Mouse (Mus musculus): ENCODE measurements around the gene Ppp5c. TPM values are rescaled to one million over a fixed set of nuclear protein-coding genes. Genes with fewer than 3 reads are reported as not detected.

Gene Ppp5c
- polyA plus RNA-seq, 1 experiment: 359 TPM

- peaks cover 18% of the 10 kb centered on the region for H3K36me3 ChIP-seq (ENCODE audit: control insufficient read depth, insufficient read depth, low read length)
- H3K27ac ChIP-seq (ENCODE audit: control insufficient read depth, insufficient read depth, low read length): peak overlapping the region; percentile 26; the same call in 1 of the 2 replicates
- TF ChIP-seq CTCF (IDR thresholded peaks at IDR 0.05; ENCODE audit: borderline replicate concordance, control insufficient read depth, extremely low read depth, insufficient read depth, low read length, poor library complexity): no peak
- H3K4me3 ChIP-seq (ENCODE audit: control insufficient read depth, insufficient read depth, low read length): no peak overlapping the region
- DNase-seq: no peak
- H3K4me1 ChIP-seq (replicated peaks; ENCODE audit: control insufficient read depth, insufficient read depth, low read length): peaks cover 43% of the 10 kb centered on the region
- 31% methylated on average over 4 of the region's 4 CpGs for WGBS
- H3K27me3 ChIP-seq (ENCODE audit: control insufficient read depth, insufficient read depth, low read length): no peaks in the 10 kb centered on the region
These were observed 2.2 kb downstream of the Ppp5c start for GRCm38 (mm10) chr7:17025505-17025894.

GRCm38 (mm10) chr7:17024814-17025504 lies 2.8 kb downstream of the Ppp5c start:
- Histone ChIP-seq H3K27me3 (ENCODE audit: control insufficient read depth, insufficient read depth, low read length) (no peaks in the 10 kb centered on the region), H3K27ac (ENCODE audit: control insufficient read depth, insufficient read depth, low read length) (peak overlapping the region; percentile 26; the same call in 1 of the 2 replicates), H3K4me3 (ENCODE audit: control insufficient read depth, insufficient read depth, low read length) (no peak overlapping the region), H3K36me3 (ENCODE audit: control insufficient read depth, insufficient read depth, low read length) (peaks cover 23% of the 10 kb centered on the region), H3K4me1 (replicated peaks; ENCODE audit: control insufficient read depth, insufficient read depth, low read length) (peaks cover 40% of the 10 kb centered on the region)
- 0 out of 2 replicates have a peak, but pooled peaks have one; percentile 8 for TF ChIP-seq CTCF (IDR thresholded peaks at IDR 0.05; ENCODE audit: borderline replicate concordance, control insufficient read depth, extremely low read depth, insufficient read depth, low read length, poor library complexity)
- no peak for TF ChIP-seq POLR2A (IDR thresholded peaks at IDR 0.05; ENCODE audit: control insufficient read depth, extremely low read depth, insufficient read depth, low read length, poor library complexity)
- DNase-seq: peak; percentile 64
- 21% methylated on average over 10 of the region's 10 CpGs for WGBS

- WGBS: 37% methylated on average over 6 of the region's 6 CpGs
- no peak overlapping the region for H3K4me3 ChIP-seq (ENCODE audit: control insufficient read depth, insufficient read depth, low read length)
- TF ChIP-seq CTCF (IDR thresholded peaks at IDR 0.05; ENCODE audit: borderline replicate concordance, control insufficient read depth, extremely low read depth, insufficient read depth, low read length, poor library complexity) (no peak), POLR2A (IDR thresholded peaks at IDR 0.05; ENCODE audit: control insufficient read depth, extremely low read depth, insufficient read depth, low read length, poor library complexity) (no peak)
- peak overlapping the region; percentile 25; the same call in 1 of the 2 replicates for H3K27ac ChIP-seq (ENCODE audit: control insufficient read depth, insufficient read depth, low read length)
- no peaks in the 10 kb centered on the region for H3K27me3 ChIP-seq (ENCODE audit: control insufficient read depth, insufficient read depth, low read length)
- DNase-seq: no peak
- peaks cover 40% of the 10 kb centered on the region for H3K4me1 ChIP-seq (replicated peaks; ENCODE audit: control insufficient read depth, insufficient read depth, low read length)
- peaks cover 24% of the 10 kb centered on the region for H3K36me3 ChIP-seq (ENCODE audit: control insufficient read depth, insufficient read depth, low read length)
These were observed 3.6 kb downstream of the Ppp5c start for GRCm38 (mm10) chr7:17024141-17024540.

GRCm38 (mm10) chr7:17023701-17024100 lies 4.0 kb downstream of the Ppp5c start:
- no peak overlapping the region for H3K4me3 ChIP-seq (ENCODE audit: control insufficient read depth, insufficient read depth, low read length)
- no peak for DNase-seq

GRCm38 (mm10) chr7:17022176-17022575 lies 5.5 kb downstream of the Ppp5c start:
- Histone ChIP-seq H3K4me1 (replicated peaks; ENCODE audit: control insufficient read depth, insufficient read depth, low read length) (peaks cover 46% of the 10 kb centered on the region), H3K4me3 (ENCODE audit: control insufficient read depth, insufficient read depth, low read length) (no peak overlapping the region), H3K36me3 (ENCODE audit: control insufficient read depth, insufficient read depth, low read length) (peaks cover 27% of the 10 kb centered on the region), H3K27me3 (ENCODE audit: control insufficient read depth, insufficient read depth, low read length) (no peaks in the 10 kb centered on the region), H3K27ac (ENCODE audit: control insufficient read depth, insufficient read depth, low read length) (no peak overlapping the region)
- no peak for DNase-seq
- TF ChIP-seq CTCF (IDR thresholded peaks at IDR 0.05; ENCODE audit: borderline replicate concordance, control insufficient read depth, extremely low read depth, insufficient read depth, low read length, poor library complexity) (no peak), POLR2A (IDR thresholded peaks at IDR 0.05; ENCODE audit: control insufficient read depth, extremely low read depth, insufficient read depth, low read length, poor library complexity) (no peak)
- 99% methylated on average over 15 of the region's 15 CpGs for WGBS

More at GRCm38 (mm10) chr7:17023701-17024100, 4.0 kb downstream of the Ppp5c start:
- Histone ChIP-seq H3K4me1 (replicated peaks; ENCODE audit: control insufficient read depth, insufficient read depth, low read length) (peaks cover 40% of the 10 kb centered on the region), H3K27me3 (ENCODE audit: control insufficient read depth, insufficient read depth, low read length) (no peaks in the 10 kb centered on the region), H3K36me3 (ENCODE audit: control insufficient read depth, insufficient read depth, low read length) (peaks cover 24% of the 10 kb centered on the region), H3K27ac (ENCODE audit: control insufficient read depth, insufficient read depth, low read length) (peak overlapping the region; percentile 25; the same call in 1 of the 2 replicates)
- 56% methylated on average over 4 of the region's 4 CpGs for WGBS
- no peak for TF ChIP-seq POLR2A (IDR thresholded peaks at IDR 0.05; ENCODE audit: control insufficient read depth, extremely low read depth, insufficient read depth, low read length, poor library complexity)
- TF ChIP-seq CTCF (IDR thresholded peaks at IDR 0.05; ENCODE audit: borderline replicate concordance, control insufficient read depth, extremely low read depth, insufficient read depth, low read length, poor library complexity): no peak

- Histone ChIP-seq H3K36me3 (ENCODE audit: control insufficient read depth, insufficient read depth, low read length) (peaks cover 44% of the 10 kb centered on the region), H3K4me1 (replicated peaks; ENCODE audit: control insufficient read depth, insufficient read depth, low read length) (peaks cover 24% of the 10 kb centered on the region), H3K27me3 (ENCODE audit: control insufficient read depth, insufficient read depth, low read length) (no peaks in the 10 kb centered on the region), H3K4me3 (ENCODE audit: control insufficient read depth, insufficient read depth, low read length) (no peak overlapping the region), H3K27ac (ENCODE audit: control insufficient read depth, insufficient read depth, low read length) (no peak overlapping the region)
- DNase-seq: no peak
- 91% methylated on average over 7 of the region's 7 CpGs for WGBS
- TF ChIP-seq CTCF (IDR thresholded peaks at IDR 0.05; ENCODE audit: borderline replicate concordance, control insufficient read depth, extremely low read depth, insufficient read depth, low read length, poor library complexity) (no peak), POLR2A (IDR thresholded peaks at IDR 0.05; ENCODE audit: control insufficient read depth, extremely low read depth, insufficient read depth, low read length, poor library complexity) (no peak)
These were observed 8.1 kb downstream of the Ppp5c start for GRCm38 (mm10) chr7:17019426-17020166.
